Mouse (Mus musculus): ENCODE results near the gene Sirpa. TPM values are rescaled to one million over a fixed set of nuclear protein-coding genes. Genes with fewer than 3 reads are reported as not detected.
A peak's percentile ranks its signal among the peaks of the same experiment; 100 is the strongest.

Sirpa gene
- polyA plus RNA-seq, 1 experiment from 2014 or later = 23.9 TPM

- Histone ChIP-seq H3K9me3 (replicated peaks; ENCODE audit: control insufficient read depth, low read length) (no peaks in the 10 kb centered on the region), H3K4me1 (ENCODE audit: control insufficient read depth, insufficient read depth, low read length) (peaks cover 3% of the 10 kb centered on the region; the same call in 1 of the 2 replicates), H3K4me2 (ENCODE audit: low read depth, low read length) (no peak overlapping the region), H3K36me3 (ENCODE audit: control insufficient read depth, insufficient read depth, low read length) (no peaks in the 10 kb centered on the region), H3K4me3 (replicated peaks; ENCODE audit: low read length) (no peak overlapping the region), H3K27ac (ENCODE audit: low read length) (no peak overlapping the region), H3K9ac (ENCODE audit: low read length) (no peak overlapping the region), H3K27me3 (ENCODE audit: control insufficient read depth, insufficient read depth, low read length) (no peaks in the 10 kb centered on the region)
- 82% methylated on average over 8 of the region's 8 CpGs for WGBS
- ATAC-seq (ENCODE audit: insufficient read depth, low FRiP score) = no peak
Observed at GRCm38 (mm10) chr2:129576611-129577447, 15.8 kb upstream of the Sirpa start.

- 73% methylated on average over 4 of the region's 4 CpGs for WGBS
- ATAC-seq (ENCODE audit: insufficient read depth, low FRiP score) = no peak
Observed at GRCm38 (mm10) chr2:129580656-129581055, 12.0 kb upstream of the Sirpa start.

GRCm38 (mm10) chr2:129581826-129582225, 10.8 kb upstream of the Sirpa start:
- Histone ChIP-seq H3K36me3 (ENCODE audit: control insufficient read depth, insufficient read depth, low read length) (no peaks in the 10 kb centered on the region), H3K27ac (ENCODE audit: low read length) (no peak overlapping the region), H3K27me3 (ENCODE audit: control insufficient read depth, insufficient read depth, low read length) (no peaks in the 10 kb centered on the region), H3K4me2 (ENCODE audit: low read depth, low read length) (no peak overlapping the region), H3K9me3 (replicated peaks; ENCODE audit: control insufficient read depth, low read length) (no peaks in the 10 kb centered on the region), H3K4me3 (replicated peaks; ENCODE audit: low read length) (no peak overlapping the region), H3K4me1 (ENCODE audit: control insufficient read depth, insufficient read depth, low read length) (no peaks in the 10 kb centered on the region), H3K9ac (ENCODE audit: low read length) (no peak overlapping the region)
- WGBS = 43% methylated on average over 3 of the region's 3 CpGs
- no peak for ATAC-seq (ENCODE audit: insufficient read depth, low FRiP score)

More at GRCm38 (mm10) chr2:129580656-129581055, 12.0 kb upstream of the Sirpa start:
- no peaks in the 10 kb centered on the region for H3K36me3 ChIP-seq (ENCODE audit: control insufficient read depth, insufficient read depth, low read length)
- H3K4me3 ChIP-seq (replicated peaks; ENCODE audit: low read length) = no peak overlapping the region
- no peak overlapping the region for H3K9ac ChIP-seq (ENCODE audit: low read length)
- H3K27ac ChIP-seq (ENCODE audit: low read length) = no peak overlapping the region
- no peaks in the 10 kb centered on the region for H3K4me1 ChIP-seq (ENCODE audit: control insufficient read depth, insufficient read depth, low read length)
- no peak overlapping the region for H3K4me2 ChIP-seq (ENCODE audit: low read depth, low read length)
- H3K9me3 ChIP-seq (replicated peaks; ENCODE audit: control insufficient read depth, low read length) = no peaks in the 10 kb centered on the region
- no peaks in the 10 kb centered on the region for H3K27me3 ChIP-seq (ENCODE audit: control insufficient read depth, insufficient read depth, low read length)

- Histone ChIP-seq H3K4me1 (ENCODE audit: control insufficient read depth, insufficient read depth, low read length) (no peaks in the 10 kb centered on the region), H3K9ac (ENCODE audit: low read length) (no peak overlapping the region), H3K27me3 (ENCODE audit: control insufficient read depth, insufficient read depth, low read length) (no peaks in the 10 kb centered on the region), H3K27ac (ENCODE audit: low read length) (no peak overlapping the region), H3K4me2 (ENCODE audit: low read depth, low read length) (no peak overlapping the region), H3K36me3 (ENCODE audit: control insufficient read depth, insufficient read depth, low read length) (no peaks in the 10 kb centered on the region), H3K4me3 (replicated peaks; ENCODE audit: low read length) (no peak overlapping the region), H3K9me3 (replicated peaks; ENCODE audit: control insufficient read depth, low read length) (no peaks in the 10 kb centered on the region)
- no peak for ATAC-seq (ENCODE audit: insufficient read depth, low FRiP score)
- WGBS = 77% methylated on average over 4 of the region's 4 CpGs
Observed at GRCm38 (mm10) chr2:129582261-129582660, 10.4 kb upstream of the Sirpa start.

- H3K4me3 ChIP-seq (replicated peaks; ENCODE audit: low read length) = no peak overlapping the region
- H3K9me3 ChIP-seq (replicated peaks; ENCODE audit: control insufficient read depth, low read length) = no peaks in the 10 kb centered on the region
- whole genome bisulfite sequencing = 21% methylated on average over 1 of the region's 1 CpGs
- H3K4me2 ChIP-seq (ENCODE audit: low read depth, low read length) = no peak overlapping the region
- no peak overlapping the region for H3K27ac ChIP-seq (ENCODE audit: low read length)
- peaks cover 7% of the 10 kb centered on the region; the same call in 1 of the 2 replicates for H3K4me1 ChIP-seq (ENCODE audit: control insufficient read depth, insufficient read depth, low read length)
- H3K36me3 ChIP-seq (ENCODE audit: control insufficient read depth, insufficient read depth, low read length) = no peaks in the 10 kb centered on the region
- no peaks in the 10 kb centered on the region for H3K27me3 ChIP-seq (ENCODE audit: control insufficient read depth, insufficient read depth, low read length)
- no peak overlapping the region for H3K9ac ChIP-seq (ENCODE audit: low read length)
- no peak for ATAC-seq (ENCODE audit: insufficient read depth, low FRiP score)
Observed at GRCm38 (mm10) chr2:129584905-129585304, 7.7 kb upstream of the Sirpa start.

- Histone ChIP-seq H3K36me3 (ENCODE audit: control insufficient read depth, insufficient read depth, low read length) (no peaks in the 10 kb centered on the region), H3K9ac (ENCODE audit: low read length) (no peak overlapping the region), H3K4me3 (replicated peaks; ENCODE audit: low read length) (no peak overlapping the region), H3K27ac (ENCODE audit: low read length) (peak overlapping the region; percentile 11; the same call in 1 of the 2 replicates), H3K27me3 (ENCODE audit: control insufficient read depth, insufficient read depth, low read length) (no peaks in the 10 kb centered on the region), H3K4me2 (ENCODE audit: low read depth, low read length) (no peak overlapping the region), H3K9me3 (replicated peaks; ENCODE audit: control insufficient read depth, low read length) (no peaks in the 10 kb centered on the region), H3K4me1 (ENCODE audit: control insufficient read depth, insufficient read depth, low read length) (peaks cover 7% of the 10 kb centered on the region; the same call in 1 of the 2 replicates)
- WGBS = 75% methylated on average over 11 of the region's 11 CpGs
- no peak for ATAC-seq (ENCODE audit: insufficient read depth, low FRiP score)
Observed at GRCm38 (mm10) chr2:129585904-129586514, 6.6 kb upstream of the Sirpa start.

GRCm38 (mm10) chr2:129587241-129587640, 5.4 kb upstream of the Sirpa start:
- WGBS = 45% methylated on average over 3 of the region's 3 CpGs
- Histone ChIP-seq H3K36me3 (ENCODE audit: control insufficient read depth, insufficient read depth, low read length) (no peaks in the 10 kb centered on the region), H3K27me3 (ENCODE audit: control insufficient read depth, insufficient read depth, low read length) (no peaks in the 10 kb centered on the region), H3K9ac (ENCODE audit: low read length) (no peak overlapping the region), H3K27ac (ENCODE audit: low read length) (no peak overlapping the region), H3K4me3 (replicated peaks; ENCODE audit: low read length) (no peak overlapping the region), H3K4me1 (ENCODE audit: control insufficient read depth, insufficient read depth, low read length) (peaks cover 9% of the 10 kb centered on the region), H3K4me2 (ENCODE audit: low read depth, low read length) (no peak overlapping the region), H3K9me3 (replicated peaks; ENCODE audit: control insufficient read depth, low read length) (no peaks in the 10 kb centered on the region)
- no peak for ATAC-seq (ENCODE audit: insufficient read depth, low FRiP score)

GRCm38 (mm10) chr2:129587825-129588251, 4.8 kb upstream of the Sirpa start:
- H3K36me3 ChIP-seq (ENCODE audit: control insufficient read depth, insufficient read depth, low read length) = no peaks in the 10 kb centered on the region
- no peaks in the 10 kb centered on the region for H3K9me3 ChIP-seq (replicated peaks; ENCODE audit: control insufficient read depth, low read length)
- peaks cover 13% of the 10 kb centered on the region for H3K4me1 ChIP-seq (ENCODE audit: control insufficient read depth, insufficient read depth, low read length)
- WGBS = 22% methylated on average over 7 of the region's 7 CpGs
- no peak overlapping the region for H3K4me2 ChIP-seq (ENCODE audit: low read depth, low read length)
- ATAC-seq (ENCODE audit: insufficient read depth, low FRiP score) = no peak
- no peak overlapping the region for H3K27ac ChIP-seq (ENCODE audit: low read length)
- no peak overlapping the region for H3K9ac ChIP-seq (ENCODE audit: low read length)
- no peak overlapping the region for H3K4me3 ChIP-seq (replicated peaks; ENCODE audit: low read length)
- H3K27me3 ChIP-seq (ENCODE audit: control insufficient read depth, insufficient read depth, low read length) = no peaks in the 10 kb centered on the region

- Histone ChIP-seq H3K9me3 (replicated peaks; ENCODE audit: control insufficient read depth, low read length) (no peaks in the 10 kb centered on the region), H3K27ac (ENCODE audit: low read length) (peak overlapping the region; percentile 93), H3K27me3 (ENCODE audit: control insufficient read depth, insufficient read depth, low read length) (no peaks in the 10 kb centered on the region), H3K4me2 (ENCODE audit: low read depth, low read length) (peak overlapping the region; percentile 92), H3K36me3 (ENCODE audit: control insufficient read depth, insufficient read depth, low read length) (no peaks in the 10 kb centered on the region), H3K4me1 (ENCODE audit: control insufficient read depth, insufficient read depth, low read length) (peaks cover 21% of the 10 kb centered on the region), H3K4me3 (replicated peaks; ENCODE audit: low read length) (peak overlapping the region; percentile 78), H3K9ac (ENCODE audit: low read length) (peak overlapping the region; percentile 93)
- WGBS = 89% methylated on average over 4 of the region's 4 CpGs
- ATAC-seq (ENCODE audit: insufficient read depth, low FRiP score) = no peak
Observed at GRCm38 (mm10) chr2:129591897-129592296, 738 bp upstream of the Sirpa start.

All from stomach, embryonic 16.5 days (tissue).